Mouse (Mus musculus): ENCODE results near the gene Dnah6.

GRCm38 (mm10) chr6:73182006-73182405 is 39.4 kb downstream of the Dnah6 start:
- TF ChIP-seq CTCF (IDR thresholded peaks at IDR 0.05; ENCODE audit: low read depth): no peak
- TF ChIP-seq EP300 (IDR thresholded peaks at IDR 0.05; ENCODE audit: low read depth): no peak

Data from heart, postnatal 0 days (tissue).